Mouse (Mus musculus): ENCODE data around the gene Sept1.

GRCm38 (mm10) chr7:127194633-127195029, 38.3 kb downstream of the Sept1 start:
- TF ChIP-seq POLR2AphosphoS2 (IDR thresholded peaks at IDR 0.05; ENCODE audit: insufficient read length, low read depth), result no peak
- TF ChIP-seq MAX (IDR thresholded peaks at IDR 0.05; ENCODE audit: low read depth), result no peak
- TF ChIP-seq E2F4 (IDR thresholded peaks at IDR 0.05; ENCODE audit: insufficient read depth), result no peak
- no peak for TF ChIP-seq CEBPB (IDR thresholded peaks at IDR 0.05; ENCODE audit: insufficient read depth, poor library complexity, severe bottlenecking)
- no peak for TF ChIP-seq MYOG (IDR thresholded peaks at IDR 0.05; ENCODE audit: control insufficient read depth in 1 of 3, insufficient read depth in 1 of 3, insufficient read length in 2 of 3, low read depth in 2 of 3)
- TF ChIP-seq POLR2A (IDR thresholded peaks at IDR 0.05; ENCODE audit: insufficient read length, low read depth), result no peak

Measured in myocyte (in vitro differentiated cells).